Mouse (Mus musculus): Measurements from ENCODE around the gene Ppp1r2. TPM values are rescaled to one million over a fixed set of nuclear protein-coding genes. Genes with fewer than 3 reads are reported as not detected.

Gene Ppp1r2
- total RNA-seq, 1 experiment from 2014 or later, result 59.4 TPM

- peak in 1 of 2 experiments; percentile 29; a peak in 1 of 4 replicates for ATAC-seq (replicated peaks in 1 of 2; ENCODE audit: insufficient read depth in 1 of 2, low FRiP score in 2 of 2, low TSS enrichment in 1 of 2, low read depth in 1 of 2, poor library complexity in 2 of 2, severe bottlenecking in 2 of 2)
These were observed 64.6 kb downstream of the Ppp1r2 start for GRCm38 (mm10) chr16:31210453-31210852.

- peak; percentile 91 to 94 for ATAC-seq (replicated peaks in 1 of 2; ENCODE audit: insufficient read depth in 1 of 2, low FRiP score in 2 of 2, low TSS enrichment in 1 of 2, low read depth in 1 of 2, poor library complexity in 2 of 2, severe bottlenecking in 2 of 2)
These were observed 65.2 kb downstream of the Ppp1r2 start for GRCm38 (mm10) chr16:31209911-31210310.

- ATAC-seq (replicated peaks in 1 of 2; ENCODE audit: insufficient read depth in 1 of 2, low FRiP score in 2 of 2, low TSS enrichment in 1 of 2, low read depth in 1 of 2, poor library complexity in 2 of 2, severe bottlenecking in 2 of 2), result no peak
These were observed 69.4 kb downstream of the Ppp1r2 start for GRCm38 (mm10) chr16:31205726-31206125.

GRCm38 (mm10) chr16:31205187-31205586 is 69.9 kb downstream of the Ppp1r2 start:
- ATAC-seq (replicated peaks in 1 of 2; ENCODE audit: insufficient read depth in 1 of 2, low FRiP score in 2 of 2, low TSS enrichment in 1 of 2, low read depth in 1 of 2, poor library complexity in 2 of 2, severe bottlenecking in 2 of 2), result no peak

- ATAC-seq (replicated peaks in 1 of 2; ENCODE audit: insufficient read depth in 1 of 2, low FRiP score in 2 of 2, low TSS enrichment in 1 of 2, low read depth in 1 of 2, poor library complexity in 2 of 2, severe bottlenecking in 2 of 2), result no peak
These were observed 70.9 kb downstream of the Ppp1r2 start for GRCm38 (mm10) chr16:31204216-31204615.

- ATAC-seq (replicated peaks in 1 of 2; ENCODE audit: insufficient read depth in 1 of 2, low FRiP score in 2 of 2, low TSS enrichment in 1 of 2, low read depth in 1 of 2, poor library complexity in 2 of 2, severe bottlenecking in 2 of 2), result no peak
These were observed 73.4 kb downstream of the Ppp1r2 start for GRCm38 (mm10) chr16:31201704-31202103.

Other genes starting within 250 kb of the Ppp1r2 start
- gene Xxylt1, start 193.8 kb downstream of the Ppp1r2 start, total RNA-seq (2017), result 9.2 and 12.6 TPM in 2 replicates
- 44.5 and 62.5 TPM in 2 replicates for gene Acap2, start 74.0 kb downstream of the Ppp1r2 start, total RNA-seq (2017)
- 2.0 TPM in 1 of 2 replicates, not detected in the other for gene Apod, start 39.5 kb upstream of the Ppp1r2 start, total RNA-seq (2017)
- 3.1 and 4.9 TPM in 2 replicates for gene Bdh1, start 147.0 kb upstream of the Ppp1r2 start, total RNA-seq (2017)

All from hematopoietic stem cell, adult 5-6 weeks (primary cell).